22 mouse cellular contexts compared by ENCODE assay signal in genomic region chr5:52232199-52232598, GRCm38 (mm10). TPM values are rescaled to one million over a fixed set of nuclear protein-coding genes. Genes with fewer than 3 reads are reported as not detected.
DNase-seq lines count a peak whose midpoint lies in the region; ATAC-seq and TF ChIP-seq lines count a peak whose summit lies in the region.
"Had no signal": no experiment of that assay in that cellular context is flagged by ENCODE, and none has a peak within 500 bp of the region (broad histone marks: within the 10 kb centered on the region; RNA-seq: fewer than 3 reads in every experiment).

No protein-coding gene starts in this region.

- WGBS in intestine, embryonic 15.5 days, result 82% methylated on average over 2 of the region's 2 CpGs
- WGBS in small intestine, adult 2 months, result 71% methylated on average over 2 of the region's 2 CpGs

- H3K9me3 ChIP-seq in ES-E14 (ENCODE audit: control insufficient read depth, insufficient read depth, low read depth, low read length), result no peaks in the 10 kb centered on the region
- no peaks in the 10 kb centered on the region for H3K9me3 ChIP-seq in intestine, embryonic 15.5 days
- H3K9me3 ChIP-seq: embryonic facial prominence, embryonic 12.5 days; heart, embryonic 15.5 days; hindbrain, embryonic 10.5 days had no signal

- H3K4me1 ChIP-seq in ES-E14 (ENCODE audit: control insufficient read depth in 2 of 2, insufficient read depth in 2 of 2, low read length in 2 of 2, poor library complexity in 1 of 2), result peaks cover 0 to 3% of the 10 kb centered on the region in 2 experiments; a peak in 1 of 4 replicates
- H3K4me1 ChIP-seq in intestine, embryonic 15.5 days (replicated peaks), result no peaks in the 10 kb centered on the region; the same call in 1 of the 2 replicates
- peaks cover 2% of the 10 kb centered on the region; the same call in 1 of the 2 replicates for H3K4me1 ChIP-seq in small intestine, adult 2 months (ENCODE audit: control insufficient read depth, insufficient read depth, insufficient read length, low read length)
- H3K4me1 ChIP-seq: forebrain, embryonic 13.5 days; hindbrain, embryonic 10.5 days had no signal

- H3K4me2 ChIP-seq in intestine, embryonic 15.5 days (replicated peaks), result no peak overlapping the region
- H3K4me2 ChIP-seq: embryonic facial prominence, embryonic 12.5 days; forebrain, embryonic 13.5 days; heart, embryonic 11.5 days; heart, embryonic 15.5 days; hindbrain, embryonic 14.5 days had no signal

- no peak for TF ChIP-seq CTCF in small intestine, adult 2 months (IDR thresholded peaks at IDR 0.05; ENCODE audit: extremely low read depth, insufficient read length, insufficient replicate concordance, low read depth, low read length)

- DNase-seq in ES-E14 (ENCODE audit: low read depth, low spot score), result no peak
- no peak for DNase-seq in left cerebral cortex, adult 8-10 months (ENCODE audit: low spot score in 2 of 2)
- no peak for DNase-seq in heart, postnatal 36 days
- no peak for DNase-seq in lung, postnatal 25 days (ENCODE audit: low spot score)
- DNase-seq: adrenal gland, adult 8-10 months; cerebellum, adult 11 months; cerebellum, adult 8-10 months; cerebellum, postnatal 14 days; embryo, embryonic 11 days; forebrain, postnatal 0 days; gastrocnemius, postnatal 14 days; heart, adult 2 months; heart, postnatal 14 days had no signal

- ATAC-seq in intestine, embryonic 15.5 days, result 0 out of 2 replicates have a peak, but pooled peaks have one; percentile 55
- ATAC-seq: CD4-positive, CD25-positive, alpha-beta regulatory T cell, adult 4 months; forebrain, embryonic 13.5 days; forebrain, postnatal 0 days had no signal

- in situ Hi-C loops in ES-E14 (cut with MboI; ENCODE audit: low sequenced_read_pairs in 2 of 2, unreplicated experiment in 2 of 2), result no loop called here

- H3K36me3 ChIP-seq in ES-E14 (ENCODE audit: control insufficient read depth, insufficient read depth, low read length, poor library complexity, severe bottlenecking), result no peaks in the 10 kb centered on the region
- H3K36me3 ChIP-seq in intestine, embryonic 15.5 days, result no peaks in the 10 kb centered on the region
- no peaks in the 10 kb centered on the region for H3K36me3 ChIP-seq in small intestine, adult 2 months (ENCODE audit: control insufficient read depth, insufficient read depth, low read length)
- H3K36me3 ChIP-seq: embryonic facial prominence, embryonic 12.5 days; heart, embryonic 15.5 days; hindbrain, embryonic 10.5 days had no signal

- H3K9ac ChIP-seq in ES-E14 (ENCODE audit: insufficient read depth, low read depth, low read length, poor library complexity, severe bottlenecking), result no peak overlapping the region
- H3K9ac ChIP-seq in intestine, embryonic 15.5 days, result no peak overlapping the region
- H3K9ac ChIP-seq: embryonic facial prominence, embryonic 12.5 days; forebrain, embryonic 13.5 days; forebrain, postnatal 0 days; heart, embryonic 15.5 days; hindbrain, embryonic 14.5 days had no signal

- intact Hi-C loops in heart, postnatal 36 days (cut with DNase I), result no loop called here

- no peak overlapping the region for H3K4me3 ChIP-seq in ES-E14 (ENCODE audit: insufficient read depth in 1 of 2, low read depth in 1 of 2, low read length in 2 of 2, poor library complexity in 1 of 2, severe bottlenecking in 1 of 2)
- no peak overlapping the region for H3K4me3 ChIP-seq in intestine, embryonic 15.5 days (replicated peaks)
- H3K4me3 ChIP-seq in small intestine, adult 2 months (ENCODE audit: low read depth, low read length), result no peak overlapping the region
- H3K4me3 ChIP-seq: embryonic facial prominence, embryonic 12.5 days; forebrain, embryonic 13.5 days; heart, adult 2 months; heart, embryonic 15.5 days; hindbrain, embryonic 10.5 days had no signal

- H3K27ac ChIP-seq in ES-E14 (ENCODE audit: insufficient read depth, low read depth, low read length, poor library complexity, severe bottlenecking), result peak overlapping the region; percentile 44; the same call in 1 of the 2 replicates
- no peak overlapping the region for H3K27ac ChIP-seq in intestine, embryonic 15.5 days
- H3K27ac ChIP-seq in small intestine, adult 2 months (ENCODE audit: insufficient read depth, low read depth, low read length), result peak overlapping the region; percentile 69; the same call in 1 of the 2 replicates
- H3K27ac ChIP-seq: embryonic facial prominence, embryonic 12.5 days; forebrain, embryonic 13.5 days; heart, adult 2 months; heart, embryonic 15.5 days; hindbrain, embryonic 10.5 days; hindbrain, embryonic 14.5 days had no signal

- no peaks in the 10 kb centered on the region for H3K27me3 ChIP-seq in intestine, embryonic 15.5 days (replicated peaks)
- H3K27me3 ChIP-seq in small intestine, adult 2 months (ENCODE audit: control insufficient read depth, insufficient read depth, low read length), result no peaks in the 10 kb centered on the region
- H3K27me3 ChIP-seq: embryonic facial prominence, embryonic 12.5 days; forebrain, embryonic 13.5 days; heart, embryonic 15.5 days had no signal

- no peak for TF ChIP-seq POLR2A in small intestine, adult 2 months (IDR thresholded peaks at IDR 0.05; ENCODE audit: low read depth, low read length)

TF ChIP-seq in ES-E14, 5 proteins besides CTCF, POLR2A, EP300 and RAD21:
- TF ChIP-seq HCFC1 (IDR thresholded peaks at IDR 0.05; ENCODE audit: borderline replicate concordance, insufficient read depth, low read length), result no peak
- no peak for TF ChIP-seq ZC3H11A (IDR thresholded peaks at IDR 0.05; ENCODE audit: borderline replicate concordance, low read depth, low read length)
- no peak for TF ChIP-seq ZNF384 (IDR thresholded peaks at IDR 0.05; ENCODE audit: low read depth, low read length)
- no peak for TF ChIP-seq MAFK (IDR thresholded peaks at IDR 0.05; ENCODE audit: insufficient read depth, low read depth, low read length)
- TF ChIP-seq CHD2 (IDR thresholded peaks at IDR 0.05; ENCODE audit: low read depth, low read length), result no peak

RNA-seq across cellular contexts. Expression of gene Dhx15, which starts 41.9 kb away (rescaled TPM):
- total RNA-seq in ES-E14 (2012; rRNA removed), result 130 and 164 TPM in 2 replicates
- polyA plus RNA-seq in intestine, embryonic 15.5 days (2015; fragmentation: Nextera tagmentation; extraction: Ambion mirVana), result 138 and 146 TPM in 2 replicates
- 5.8 and 11.3 TPM in 2 replicates for polyA plus RNA-seq in small intestine, adult 2 months (2012; rRNA removed)
- total RNA-seq in left cerebral cortex, adult 8-10 months (2022), result 10 to 100 TPM; 84.8 to 90.4 (median 87.5) TPM
- 10 to 100 TPM; 53.4 TPM for total RNA-seq in heart, postnatal 36 days (2021)
